Mouse (Mus musculus) forebrain, embryonic 14.5 days (tissue): ENCODE measurements around the gene Arid3a. TPM values are rescaled to one million over a fixed set of nuclear protein-coding genes. Genes with fewer than 3 reads are reported as not detected.

Experiments used
- ATAC-seq: fragments of 200-750 bp; cut with Nextera tagmentation; 2 replicates; pipeline ENCODE4 v1.8.0; 2017; ENCODE audit warnings: mild to moderate bottlenecking, moderate library complexity
- DNase-seq: peaks from one replicate; pipeline ENCODE4 v3.0.0-alpha.2; 2015; ENCODE audit warnings: low spot score
- H3K27ac ChIP-seq: fragments of 300-500 bp; sonication (generic); 2 replicates; pipeline ENCODE4 v1.5.1; 2014; ENCODE audit warnings: low read depth, mild to moderate bottlenecking, control low read depth, low read length, moderate library complexity
- H3K27me3 ChIP-seq: fragments of 300-500 bp; sonication (generic); replicated peaks from 2 replicates; pipeline ENCODE4 v1.6.1; 2014; ENCODE audit warnings: low read length, control low read depth, mixed read lengths; ENCODE audit not compliant: control insufficient read depth, insufficient read depth
- H3K36me3 ChIP-seq: fragments of 300-500 bp; sonication (generic); 2 replicates; pipeline ENCODE4 v1.6.1; 2014; ENCODE audit warnings: low read length, control low read depth; ENCODE audit not compliant: control insufficient read depth, insufficient read depth
- H3K4me1 ChIP-seq: fragments of 300-500 bp; sonication (generic); 2 replicates; pipeline ENCODE4 v1.6.1; 2014; ENCODE audit warnings: antibody characterized with exemption, low read length, control low read depth; ENCODE audit not compliant: control insufficient read depth, insufficient read depth
- H3K4me2 ChIP-seq: fragments of 300-500 bp; sonication (generic); 2 replicates; pipeline ENCODE4 v1.6.1; 2014; ENCODE audit warnings: mild to moderate bottlenecking, control low read depth, low read length
- H3K4me3 ChIP-seq: fragments of 300-500 bp; sonication (generic); 2 replicates; pipeline ENCODE4 v1.5.1; 2014; ENCODE audit warnings: low read depth, low read length, control low read depth
- H3K9ac ChIP-seq: fragments of 300-500 bp; sonication (generic); 2 replicates; pipeline ENCODE4 v1.6.1; 2014; ENCODE audit warnings: mild to moderate bottlenecking, low read length, control low read depth, moderate library complexity
- H3K9me3 ChIP-seq: fragments of 300-500 bp; sonication (generic); replicated peaks from 2 replicates; pipeline ENCODE4 v1.6.1; 2016; ENCODE audit warnings: low read length, control low read depth, mixed read lengths; ENCODE audit not compliant: control insufficient read depth
- WGBS: fragments of 180-500 bp; shearing (Covaris S2); extraction: QIAGEN DNeasy Blood & Tissue Kit; methylation state at CpG from one replicate; pipeline ENCODE4 v1.1.7; 2014; 5-methylcytosine and 5-hydroxymethylcytosine counted together
- polyA plus RNA-seq: library from polyadenylated mRNA; unstranded; fragments of >200 nt; fragmentation: Nextera tagmentation; extraction: Ambion mirVana; gene quantifications from 2 replicates; pipeline ENCODE4 v1.2.1, GENCODE M21; 2014

Arid3a gene
- polyA plus RNA-seq, 1 experiment from 2014 or later = 1.1 TPM

GRCm38 (mm10) chr10:79971183-79971497 lies 44.3 kb downstream of the Arid3a start:
- ATAC-seq (no peak), DNase-seq (no peak)
- WGBS = 3% methylated on average over 21 of the region's 21 CpGs
- Histone ChIP-seq H3K4me3 (peak overlapping the region; percentile 23), H3K9me3 (no peaks in the 10 kb centered on the region), H3K27ac (no peak overlapping the region), H3K9ac (peak overlapping the region; percentile 49), H3K4me2 (peak overlapping the region; percentile 47), H3K4me1 (no peaks in the 10 kb centered on the region; the same call in 1 of the 2 replicates), H3K36me3 (peaks cover 41% of the 10 kb centered on the region), H3K27me3 (peaks cover 30% of the 10 kb centered on the region)

- H3K4me1 ChIP-seq = no peaks in the 10 kb centered on the region; the same call in 1 of the 2 replicates
- H3K9ac ChIP-seq = no peak overlapping the region
- peaks cover 41% of the 10 kb centered on the region for H3K36me3 ChIP-seq
- ATAC-seq (no peak), DNase-seq (no peak)
- H3K9me3 ChIP-seq = no peaks in the 10 kb centered on the region
- whole genome bisulfite sequencing = 64% methylated on average over 14 of the region's 14 CpGs
- H3K27ac ChIP-seq = no peak overlapping the region
- H3K4me3 ChIP-seq = no peak overlapping the region
- peaks cover 30% of the 10 kb centered on the region for H3K27me3 ChIP-seq
- H3K4me2 ChIP-seq = no peak overlapping the region
Measured at GRCm38 (mm10) chr10:79972831-79973230, 46.0 kb downstream of the Arid3a start.

- Histone ChIP-seq H3K4me3 (no peak overlapping the region), H3K9me3 (no peaks in the 10 kb centered on the region), H3K4me2 (no peak overlapping the region), H3K27me3 (peaks cover 30% of the 10 kb centered on the region), H3K9ac (no peak overlapping the region), H3K4me1 (no peaks in the 10 kb centered on the region; the same call in 1 of the 2 replicates), H3K27ac (no peak overlapping the region), H3K36me3 (peaks cover 47% of the 10 kb centered on the region)
- DNase-seq = no peak
- ATAC-seq = no peak
- 91% methylated on average over 21 of the region's 21 CpGs for WGBS
Measured at GRCm38 (mm10) chr10:79974087-79974486, 47.2 kb downstream of the Arid3a start.

- Histone ChIP-seq H3K4me3 (no peak overlapping the region), H3K9ac (no peak overlapping the region), H3K9me3 (no peaks in the 10 kb centered on the region), H3K4me2 (no peak overlapping the region), H3K27me3 (peaks cover 28% of the 10 kb centered on the region), H3K36me3 (peaks cover 53% of the 10 kb centered on the region), H3K4me1 (no peaks in the 10 kb centered on the region; the same call in 1 of the 2 replicates), H3K27ac (no peak overlapping the region)
- DNase-seq (no peak), ATAC-seq (no peak)
- WGBS = 92% methylated on average over 8 of the region's 8 CpGs
Measured at GRCm38 (mm10) chr10:79974668-79975067, 47.8 kb downstream of the Arid3a start.

- 87% methylated on average over 28 of the region's 28 CpGs for WGBS
- no peak for ATAC-seq
Measured at GRCm38 (mm10) chr10:79976071-79976721, 49.4 kb downstream of the Arid3a start.

GRCm38 (mm10) chr10:79976722-79977107 lies 49.9 kb downstream of the Arid3a start:
- H3K36me3 ChIP-seq = peaks cover 69% of the 10 kb centered on the region
- no peak overlapping the region for H3K9ac ChIP-seq
- no peak for DNase-seq
- no peak for ATAC-seq
- peaks cover 11% of the 10 kb centered on the region; the same call in 1 of the 2 replicates for H3K27me3 ChIP-seq
- H3K4me1 ChIP-seq = no peaks in the 10 kb centered on the region
- no peak overlapping the region for H3K4me2 ChIP-seq
- no peaks in the 10 kb centered on the region for H3K9me3 ChIP-seq
- WGBS = 81% methylated on average over 36 of the region's 36 CpGs
- no peak overlapping the region for H3K27ac ChIP-seq
- no peak overlapping the region for H3K4me3 ChIP-seq

More at GRCm38 (mm10) chr10:79976071-79976721, 49.4 kb downstream of the Arid3a start:
- no peak overlapping the region for H3K4me3 ChIP-seq
- H3K9me3 ChIP-seq = no peaks in the 10 kb centered on the region
- H3K36me3 ChIP-seq = peaks cover 64% of the 10 kb centered on the region
- H3K9ac ChIP-seq = no peak overlapping the region
- no peak for DNase-seq
- H3K4me2 ChIP-seq = no peak overlapping the region
- H3K27ac ChIP-seq = no peak overlapping the region
- H3K27me3 ChIP-seq = peaks cover 16% of the 10 kb centered on the region
- H3K4me1 ChIP-seq = no peaks in the 10 kb centered on the region

DNA sequence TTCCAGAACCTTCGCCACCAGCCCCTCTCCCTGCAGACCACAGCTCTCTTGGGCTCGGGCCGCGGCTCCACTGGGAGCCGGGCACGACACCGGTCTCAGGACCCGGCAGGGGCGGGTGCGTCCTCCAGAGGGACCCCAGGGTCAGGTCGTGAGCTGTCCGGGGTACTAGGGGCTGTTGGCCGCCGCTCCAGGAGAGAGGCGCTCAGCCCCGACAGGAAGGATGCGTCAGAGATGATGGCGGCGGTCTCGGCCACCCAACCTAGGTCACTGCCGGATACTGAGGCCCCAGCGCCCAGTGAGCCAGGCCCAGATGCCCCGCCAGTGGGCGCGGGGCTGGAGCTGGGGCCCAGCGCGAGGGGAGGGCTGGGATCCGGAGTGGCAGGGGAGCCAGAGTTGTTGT lies 50.5 kb downstream of the Arid3a start:
- no peak overlapping the region for H3K4me3 ChIP-seq
- 0 out of 2 replicates have a peak, but pooled peaks cover under 1% of the 10 kb centered on the region for H3K4me1 ChIP-seq
- no peak overlapping the region for H3K9ac ChIP-seq
- H3K36me3 ChIP-seq = peaks cover 69% of the 10 kb centered on the region
- no peaks in the 10 kb centered on the region for H3K9me3 ChIP-seq
- H3K4me2 ChIP-seq = no peak overlapping the region
- WGBS = 85% methylated on average over 27 of the region's 28 CpGs
- H3K27me3 ChIP-seq = 0 out of 2 replicates have a peak, but pooled peaks cover 5% of the 10 kb centered on the region
- H3K27ac ChIP-seq = no peak overlapping the region
- ATAC-seq (no peak), DNase-seq (no peak)

- no peak for DNase-seq
- no peak for ATAC-seq
- H3K9ac ChIP-seq = no peak overlapping the region
- no peak overlapping the region for H3K27ac ChIP-seq
- 96% methylated on average over 21 of the region's 21 CpGs for WGBS
- H3K36me3 ChIP-seq = peaks cover 69% of the 10 kb centered on the region
- H3K4me2 ChIP-seq = no peak overlapping the region
- peaks cover 8% of the 10 kb centered on the region for H3K4me1 ChIP-seq
- no peak overlapping the region for H3K4me3 ChIP-seq
- no peaks in the 10 kb centered on the region for H3K9me3 ChIP-seq
- no peaks in the 10 kb centered on the region for H3K27me3 ChIP-seq
Measured at GRCm38 (mm10) chr10:79978061-79978460, 51.2 kb downstream of the Arid3a start.

DNA sequence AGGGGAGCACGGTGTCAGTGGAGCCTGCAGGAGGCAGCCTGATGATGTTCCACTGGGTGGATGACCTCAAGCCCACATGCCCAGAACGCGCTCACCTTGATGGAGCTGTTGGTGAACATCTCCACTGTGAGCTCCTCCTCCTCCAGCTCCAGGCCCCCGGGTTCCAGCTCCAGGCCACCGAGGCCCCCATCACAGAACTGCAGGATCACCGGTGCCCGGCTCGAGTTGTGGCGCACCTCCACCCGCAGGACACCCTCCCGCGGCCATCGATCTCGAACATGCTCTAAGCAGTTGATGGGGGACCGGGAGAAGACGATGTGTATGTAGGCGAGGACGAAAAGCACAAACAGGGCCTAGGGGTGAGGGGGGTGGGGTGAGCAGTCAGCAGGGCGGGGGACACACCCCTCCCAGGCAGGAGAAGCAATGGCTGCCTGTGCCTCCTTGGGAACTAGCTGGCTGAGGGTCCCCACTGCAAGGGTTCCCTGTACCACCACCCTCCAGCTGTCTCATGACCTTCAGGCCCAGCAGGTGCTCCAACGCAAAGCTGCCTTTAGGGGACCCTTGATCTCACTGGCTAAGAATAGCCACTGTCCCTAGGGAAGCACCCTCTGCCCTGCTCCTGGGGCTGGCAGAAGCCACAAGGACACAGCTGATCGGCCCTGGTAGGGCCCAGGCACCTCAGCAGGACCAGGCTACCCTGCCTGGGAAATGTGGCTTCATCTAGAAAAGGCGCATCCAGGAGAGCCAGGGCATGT lies 52.7 kb downstream of the Arid3a start:
- H3K4me2 ChIP-seq = no peak overlapping the region
- H3K9ac ChIP-seq = no peak overlapping the region
- H3K36me3 ChIP-seq = peaks cover 63% of the 10 kb centered on the region
- no peak overlapping the region for H3K27ac ChIP-seq
- no peak for ATAC-seq
- no peaks in the 10 kb centered on the region for H3K9me3 ChIP-seq
- no peak overlapping the region for H3K4me3 ChIP-seq
- no peak for DNase-seq
- 91% methylated on average over 22 of the region's 22 CpGs for WGBS
- H3K4me1 ChIP-seq = peaks cover 13% of the 10 kb centered on the region
- H3K27me3 ChIP-seq = no peaks in the 10 kb centered on the region
